Mouse (Mus musculus): ENCODE results near the gene Gm10491. TPM values are rescaled to one million over a fixed set of nuclear protein-coding genes. Genes with fewer than 3 reads are reported as not detected.

Gm10491 gene
- polyA plus RNA-seq, 1 experiment from 2014 or later, result not detected

Other genes with a start within 250 kb of the Gm10491 start
- gene Plp2, start 236.4 kb downstream of the Gm10491 start, polyA plus RNA-seq (2016; fragmentation: Nextera tagmentation; extraction: Ambion mirVana), result 68.9 and 76.6 TPM in 2 replicates
- gene Magix, start 226.6 kb downstream of the Gm10491 start, polyA plus RNA-seq (2016; fragmentation: Nextera tagmentation; extraction: Ambion mirVana), result 0.31 TPM in 1 of 2 replicates, not detected in the other
- 42.9 and 43.2 TPM in 2 replicates for gene Gpkow, start 210.7 kb downstream of the Gm10491 start, polyA plus RNA-seq (2016; fragmentation: Nextera tagmentation; extraction: Ambion mirVana)
- gene Wdr45, start 193.5 kb downstream of the Gm10491 start, polyA plus RNA-seq (2016; fragmentation: Nextera tagmentation; extraction: Ambion mirVana), result 27.5 and 29.1 TPM in 2 replicates
- 0.96 TPM in 1 of 2 replicates, not detected in the other for gene Gm45208, start 185.6 kb downstream of the Gm10491 start, polyA plus RNA-seq (2016; fragmentation: Nextera tagmentation; extraction: Ambion mirVana)
- gene Praf2, start 179.4 kb downstream of the Gm10491 start, polyA plus RNA-seq (2016; fragmentation: Nextera tagmentation; extraction: Ambion mirVana), result 66.5 and 70.9 TPM in 2 replicates
- gene Ccdc120, start 156.9 kb downstream of the Gm10491 start, polyA plus RNA-seq (2016; fragmentation: Nextera tagmentation; extraction: Ambion mirVana), result 22.5 and 24.8 TPM in 2 replicates
- gene Tfe3, start 145.3 kb downstream of the Gm10491 start, polyA plus RNA-seq (2016; fragmentation: Nextera tagmentation; extraction: Ambion mirVana), result 27.7 and 30.4 TPM in 2 replicates
- gene Gripap1, start 118.1 kb downstream of the Gm10491 start, polyA plus RNA-seq (2016; fragmentation: Nextera tagmentation; extraction: Ambion mirVana), result 43.5 and 44.7 TPM in 2 replicates
- 0.80 and 0.90 TPM in 2 replicates for gene Kcnd1, start 85.5 kb downstream of the Gm10491 start, polyA plus RNA-seq (2016; fragmentation: Nextera tagmentation; extraction: Ambion mirVana)
- 58.0 and 67.0 TPM in 2 replicates for gene Otud5, start 66.5 kb downstream of the Gm10491 start, polyA plus RNA-seq (2016; fragmentation: Nextera tagmentation; extraction: Ambion mirVana)
- 6.2 and 6.8 TPM in 2 replicates for gene Pim2, start 29.6 kb downstream of the Gm10491 start, polyA plus RNA-seq (2016; fragmentation: Nextera tagmentation; extraction: Ambion mirVana)
- 26.8 and 30.8 TPM in 2 replicates for gene Slc35a2, start 23.8 kb downstream of the Gm10491 start, polyA plus RNA-seq (2016; fragmentation: Nextera tagmentation; extraction: Ambion mirVana)
- 147 and 149 TPM in 2 replicates for gene Pqbp1, start 8.6 kb downstream of the Gm10491 start, polyA plus RNA-seq (2016; fragmentation: Nextera tagmentation; extraction: Ambion mirVana)
- gene Timm17b, start 8.5 kb downstream of the Gm10491 start, polyA plus RNA-seq (2016; fragmentation: Nextera tagmentation; extraction: Ambion mirVana), result 153 and 159 TPM in 2 replicates
- gene Gm10490, start 1.7 kb upstream of the Gm10491 start, polyA plus RNA-seq (2016; fragmentation: Nextera tagmentation; extraction: Ambion mirVana), result not detected in 2 replicates
- gene Pcsk1n, start 12.0 kb upstream of the Gm10491 start, polyA plus RNA-seq (2016; fragmentation: Nextera tagmentation; extraction: Ambion mirVana), result 0.35 and 0.99 TPM in 2 replicates
- not detected in 2 replicates for gene Eras, start 20.8 kb upstream of the Gm10491 start, polyA plus RNA-seq (2016; fragmentation: Nextera tagmentation; extraction: Ambion mirVana)
- 52.9 and 53.6 TPM in 2 replicates for gene Hdac6, start 40.1 kb upstream of the Gm10491 start, polyA plus RNA-seq (2016; fragmentation: Nextera tagmentation; extraction: Ambion mirVana)
- gene Gata1, start 70.2 kb upstream of the Gm10491 start, polyA plus RNA-seq (2016; fragmentation: Nextera tagmentation; extraction: Ambion mirVana), result 2.0 and 2.3 TPM in 2 replicates
- not detected in 2 replicates for gene Glod5, start 110.7 kb upstream of the Gm10491 start, polyA plus RNA-seq (2016; fragmentation: Nextera tagmentation; extraction: Ambion mirVana)
- 87.7 and 90.6 TPM in 2 replicates for gene Suv39h1, start 166.9 kb upstream of the Gm10491 start, polyA plus RNA-seq (2016; fragmentation: Nextera tagmentation; extraction: Ambion mirVana)
- gene Was, start 182.7 kb upstream of the Gm10491 start, polyA plus RNA-seq (2016; fragmentation: Nextera tagmentation; extraction: Ambion mirVana), result 0.10 and 0.31 TPM in 2 replicates
- 20.5 and 20.9 TPM in 2 replicates for gene Wdr13, start 225.1 kb upstream of the Gm10491 start, polyA plus RNA-seq (2016; fragmentation: Nextera tagmentation; extraction: Ambion mirVana)
- 531 and 573 TPM in 2 replicates for gene Rbm3, start 238.0 kb upstream of the Gm10491 start, polyA plus RNA-seq (2016; fragmentation: Nextera tagmentation; extraction: Ambion mirVana)